Mouse (Mus musculus): ENCODE measurements around the gene Cpm.
"Not testable (repeated sequence)": the region's sequence is repeated elsewhere in the genome, so short reads cannot be mapped to it uniquely, and the experiment has no call there.

Gene Cpm

DNA sequence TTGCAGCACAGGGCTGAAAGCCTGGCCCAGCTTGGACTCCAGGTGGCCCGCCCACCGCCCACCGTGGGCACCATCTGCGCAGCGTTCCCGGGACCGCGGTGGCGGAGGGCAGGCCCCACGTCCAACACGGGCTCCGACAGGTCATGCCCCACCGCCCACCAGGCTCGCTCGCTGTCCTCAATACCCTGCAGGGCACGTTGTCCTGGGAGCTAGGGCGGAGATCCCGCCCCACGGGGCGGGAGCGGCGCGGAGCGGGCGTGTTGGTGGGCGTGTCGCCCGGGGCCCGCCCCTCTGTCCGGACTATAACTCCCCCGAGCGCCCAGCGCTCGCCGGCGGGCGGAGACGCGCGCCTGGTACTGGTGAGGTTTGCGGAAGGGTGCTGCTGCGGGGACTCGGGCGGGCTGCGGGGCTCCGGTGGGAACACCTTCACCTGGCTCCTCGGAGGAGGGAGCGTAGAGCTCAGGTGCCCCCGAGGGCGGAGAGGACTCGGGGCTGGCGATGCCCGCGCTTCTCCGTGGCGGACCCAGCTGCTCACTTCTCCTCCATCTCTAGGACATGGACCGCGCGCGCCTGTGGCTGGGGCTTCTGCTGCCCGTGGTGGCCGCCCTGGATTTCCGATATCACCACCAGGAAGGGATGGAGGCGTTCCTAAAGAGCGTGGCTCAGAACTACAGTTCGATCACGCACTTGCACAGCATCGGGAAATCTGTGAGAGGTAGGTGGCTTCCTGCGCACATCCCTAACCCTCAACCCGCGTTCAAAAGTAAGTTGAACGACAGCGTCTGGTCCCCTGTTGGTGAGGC lies at the start of gene Cpm:
TSS of gene Cpm (plus strand) at position 332 of the 803 bp plus-strand sequence.
- DNase-seq (ENCODE audit: low spot score in 2 of 2), result peak; percentile 79 to 81

GRCm38 (mm10) chr10:117579771-117580284 lies 49.5 kb upstream of the Cpm start:
- no peak for DNase-seq (ENCODE audit: low spot score in 2 of 2)

GRCm38 (mm10) chr10:117580405-117580804 lies 48.9 kb upstream of the Cpm start:
- no peak for DNase-seq (ENCODE audit: low spot score in 2 of 2)

- no peak for DNase-seq (ENCODE audit: low spot score in 2 of 2)
Measured at GRCm38 (mm10) chr10:117581007-117581752, 48.1 kb upstream of the Cpm start.

DNA sequence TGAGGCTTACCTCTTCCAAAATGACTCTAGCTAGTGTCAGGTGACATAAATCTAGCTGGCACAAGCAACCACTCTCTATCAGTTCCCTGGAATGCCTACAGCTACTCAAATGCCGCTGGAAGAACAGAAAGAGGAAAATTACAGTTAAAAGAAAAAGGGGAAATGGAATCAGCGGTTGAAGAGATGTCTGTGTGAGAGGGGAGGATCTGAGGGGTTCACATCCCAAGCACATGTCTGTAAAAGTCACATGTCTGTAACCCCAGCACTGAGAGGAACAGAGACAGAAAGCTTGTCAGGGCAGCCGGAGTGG lies 47.6 kb upstream of the Cpm start:
- no peak for DNase-seq (ENCODE audit: low spot score in 2 of 2)

GRCm38 (mm10) chr10:117583155-117584061 lies 45.9 kb upstream of the Cpm start:
- no peak for DNase-seq (ENCODE audit: low spot score in 2 of 2)

DNA sequence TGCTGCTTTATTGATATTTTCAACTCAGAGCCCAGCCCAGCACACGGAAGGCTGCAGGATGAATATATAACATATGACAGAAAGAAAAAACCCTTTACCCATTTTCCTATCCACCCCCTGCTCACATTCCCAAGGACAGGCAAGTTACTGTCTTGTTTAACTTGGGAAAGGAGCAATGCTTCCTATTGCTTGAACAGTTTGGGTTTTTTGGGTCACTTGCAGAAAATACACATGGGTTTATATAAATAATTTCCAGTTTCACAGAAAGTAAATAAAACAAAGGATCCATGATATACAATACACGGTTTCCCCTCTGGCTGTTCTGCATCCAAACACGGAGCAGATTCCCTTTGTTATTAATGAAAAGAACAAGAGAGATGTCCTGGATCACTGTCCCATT lies 45.2 kb upstream of the Cpm start:
- DNase-seq (ENCODE audit: low spot score in 2 of 2), result no peak

- DNase-seq (ENCODE audit: low spot score in 2 of 2), result no peak
Measured at GRCm38 (mm10) chr10:117584566-117585515, 44.5 kb upstream of the Cpm start.

GRCm38 (mm10) chr10:117585600-117586299 lies 43.5 kb upstream of the Cpm start:
- DNase-seq (ENCODE audit: low spot score in 2 of 2), result no peak

GRCm38 (mm10) chr10:117586859-117587258 lies 42.4 kb upstream of the Cpm start:
- DNase-seq (ENCODE audit: low spot score in 2 of 2), result no peak

DNA sequence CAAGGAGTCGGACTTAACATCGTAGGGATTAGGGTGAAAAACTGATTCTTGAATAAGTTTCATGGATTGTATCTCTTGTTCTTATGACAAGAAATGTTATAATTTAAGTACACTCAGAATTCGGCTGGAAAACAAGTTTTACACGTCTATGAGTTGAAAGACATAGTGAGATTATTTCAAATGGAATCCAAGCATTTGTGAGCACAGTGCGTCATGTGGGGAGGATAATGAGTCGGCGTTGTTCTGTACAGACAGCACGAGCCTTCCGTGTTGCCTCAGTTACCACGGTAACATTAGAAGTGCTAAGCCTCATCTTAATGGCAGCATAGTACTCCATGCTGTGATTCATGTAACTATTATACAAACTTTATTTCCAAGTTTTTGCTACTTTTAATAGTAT lies 42.0 kb upstream of the Cpm start:
- no peak for DNase-seq (ENCODE audit: low spot score in 2 of 2)

DNA sequence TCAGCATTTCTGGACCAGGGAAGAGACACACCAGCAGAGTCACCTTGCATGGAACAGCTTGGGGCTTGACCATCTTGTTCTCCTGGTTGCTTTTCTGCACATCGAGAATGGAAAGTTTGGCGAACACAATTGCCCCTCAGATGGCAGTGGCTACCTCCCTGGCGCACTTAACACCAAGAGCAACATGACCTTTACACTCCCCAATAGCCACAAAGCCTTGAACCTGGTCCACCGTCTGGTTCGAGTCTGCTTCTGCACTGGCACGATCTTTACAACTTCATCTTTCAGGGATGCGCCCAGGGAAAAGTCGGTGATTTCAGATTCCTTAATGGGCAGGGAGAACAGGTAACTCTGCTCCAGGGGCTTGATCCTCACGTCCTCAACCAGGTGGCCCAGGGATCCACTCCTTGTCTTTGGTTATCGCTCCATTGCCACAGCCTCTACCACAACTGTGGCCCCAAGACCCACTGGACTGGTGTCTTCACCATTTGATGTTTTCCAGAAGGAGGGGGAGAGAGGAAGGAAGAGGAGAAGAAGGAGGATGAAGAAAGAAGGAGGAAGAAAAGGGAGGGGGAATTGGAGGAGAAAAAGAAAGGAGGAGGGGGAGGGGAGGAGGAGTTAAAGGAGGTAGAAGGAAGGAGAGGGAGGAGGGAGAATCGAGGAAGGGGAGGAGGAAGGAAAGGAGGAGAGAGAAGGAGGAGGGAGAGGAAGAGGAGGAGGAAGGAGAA lies 40.7 kb upstream of the Cpm start:
- DNase-seq (ENCODE audit: low spot score in 2 of 2), result not testable (repeated sequence)

DNA sequence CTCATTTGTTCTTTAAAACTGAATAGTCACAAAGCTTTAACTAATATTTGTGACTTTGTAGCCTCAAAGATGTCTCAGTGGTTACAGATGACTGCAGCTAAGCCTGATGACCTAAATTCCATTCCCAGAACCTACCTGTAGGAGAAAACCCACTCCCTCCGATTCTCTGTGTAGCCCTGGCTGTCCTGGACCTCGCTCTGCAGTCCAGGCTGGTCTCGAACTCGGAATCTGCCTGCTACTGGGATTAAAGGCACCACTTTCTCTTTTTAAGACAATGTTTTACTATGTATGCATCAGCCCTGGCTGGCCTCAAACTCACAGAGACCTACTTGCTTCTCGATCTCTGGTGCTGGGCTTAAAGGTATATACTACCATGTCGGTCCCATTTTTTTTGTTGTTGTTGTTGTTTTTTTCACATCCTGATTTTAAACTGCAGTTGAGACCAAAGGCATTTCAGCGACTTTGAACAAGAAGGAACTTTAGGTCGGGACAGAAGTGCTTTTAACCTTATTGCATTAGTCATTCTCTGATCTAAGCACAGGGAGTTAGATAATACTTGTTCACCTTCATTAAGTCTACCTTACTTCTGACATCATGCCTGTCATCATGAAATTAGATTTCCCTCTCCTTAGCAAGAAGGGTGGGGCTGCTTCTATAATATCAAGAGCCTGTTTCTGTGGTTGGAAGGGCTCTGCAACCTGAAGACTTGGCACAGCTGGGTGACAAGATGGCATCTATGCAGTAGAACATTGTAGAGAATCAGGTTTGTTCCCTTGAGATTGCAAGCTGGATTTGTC lies 40.0 kb upstream of the Cpm start:
- no peak for DNase-seq (ENCODE audit: low spot score in 2 of 2)

- DNase-seq (ENCODE audit: low spot score in 2 of 2), result no peak
Measured at GRCm38 (mm10) chr10:117590331-117591301, 38.7 kb upstream of the Cpm start.

DNA sequence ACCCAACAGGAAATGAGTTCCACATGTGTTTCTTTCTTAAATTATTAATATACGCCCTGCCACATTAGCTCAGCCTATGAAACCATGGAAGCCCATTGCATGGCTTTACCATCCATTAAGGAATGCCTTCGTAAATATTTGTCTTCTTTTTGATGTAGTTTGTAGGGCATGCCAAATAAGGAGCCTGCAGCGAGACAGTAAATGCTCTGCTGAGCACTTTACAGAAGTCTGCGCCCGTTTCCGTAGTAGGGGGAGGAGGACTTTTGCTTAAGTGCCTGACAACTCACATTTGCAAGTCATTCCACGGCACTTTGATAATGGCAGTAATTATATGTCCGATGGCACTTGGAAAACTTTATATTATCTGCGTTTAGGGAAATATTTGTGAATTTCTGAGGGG lies 37.5 kb upstream of the Cpm start:
- peak; percentile 59 to 63 for DNase-seq (ENCODE audit: low spot score in 2 of 2)

- no peak for DNase-seq (ENCODE audit: low spot score in 2 of 2)
Measured at GRCm38 (mm10) chr10:117592306-117593040, 36.8 kb upstream of the Cpm start.
